Mouse (Mus musculus) layer of hippocampus, adult 9-10 months (tissue): ENCODE results near the gene M6pr.
A peak's percentile ranks its signal among the peaks of the same experiment; 100 is the strongest.

Experiments used
- DNase-seq: peaks from one replicate; pipeline ENCODE4 v3.0.0; 2022; ENCODE audit warnings: low spot score

The M6pr gene

GRCm38 (mm10) chr6:122298223-122298609 is 10.3 kb upstream of the M6pr start:
- DNase-seq = no peak

GRCm38 (mm10) chr6:122299621-122300133 is 8.8 kb upstream of the M6pr start:
- DNase-seq = no peak

GRCm38 (mm10) chr6:122302121-122302520 is 6.4 kb upstream of the M6pr start:
- no peak for DNase-seq

DNA sequence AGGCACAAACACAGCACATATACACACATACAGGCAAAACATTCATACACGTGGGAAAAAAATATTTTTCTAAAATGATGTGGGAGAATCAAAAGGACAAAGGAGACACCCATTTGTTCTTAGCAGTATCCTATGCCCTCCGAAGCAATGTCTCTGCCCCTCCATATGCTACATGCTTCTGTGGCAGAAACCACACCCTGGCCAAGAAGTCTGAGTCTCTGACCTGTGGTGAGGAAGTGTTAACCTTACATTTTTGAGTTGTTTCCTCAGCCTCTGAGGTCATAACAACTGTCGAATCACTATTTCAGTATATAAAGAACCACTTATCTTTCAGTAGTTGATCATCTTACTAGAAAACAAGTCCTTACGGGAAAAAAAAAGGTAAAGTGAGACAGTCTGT is 5.9 kb upstream of the M6pr start:
- DNase-seq = no peak

DNA sequence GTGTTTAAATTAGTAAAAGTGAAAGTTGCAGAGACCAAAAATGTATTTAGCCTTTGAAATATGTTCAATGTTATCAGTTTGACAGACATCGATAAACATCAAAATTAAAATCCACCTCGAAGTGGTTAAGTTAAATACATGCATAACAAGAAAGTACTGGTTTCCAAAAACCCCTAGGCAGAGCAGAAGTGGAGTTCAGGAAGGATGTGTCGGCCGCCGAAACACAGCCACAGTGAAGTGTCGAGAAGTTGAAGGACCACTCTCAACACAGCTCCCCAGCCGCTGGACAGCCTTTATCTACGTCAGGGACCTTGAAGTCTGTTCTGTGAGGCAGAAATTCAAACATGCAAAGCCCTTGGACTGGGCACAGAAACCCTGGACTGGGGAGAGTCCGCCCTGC is 5.0 kb upstream of the M6pr start:
- DNase-seq = no peak

- peak; percentile 63 for DNase-seq
Observed at GRCm38 (mm10) chr6:122304355-122304754, 4.2 kb upstream of the M6pr start.

DNA sequence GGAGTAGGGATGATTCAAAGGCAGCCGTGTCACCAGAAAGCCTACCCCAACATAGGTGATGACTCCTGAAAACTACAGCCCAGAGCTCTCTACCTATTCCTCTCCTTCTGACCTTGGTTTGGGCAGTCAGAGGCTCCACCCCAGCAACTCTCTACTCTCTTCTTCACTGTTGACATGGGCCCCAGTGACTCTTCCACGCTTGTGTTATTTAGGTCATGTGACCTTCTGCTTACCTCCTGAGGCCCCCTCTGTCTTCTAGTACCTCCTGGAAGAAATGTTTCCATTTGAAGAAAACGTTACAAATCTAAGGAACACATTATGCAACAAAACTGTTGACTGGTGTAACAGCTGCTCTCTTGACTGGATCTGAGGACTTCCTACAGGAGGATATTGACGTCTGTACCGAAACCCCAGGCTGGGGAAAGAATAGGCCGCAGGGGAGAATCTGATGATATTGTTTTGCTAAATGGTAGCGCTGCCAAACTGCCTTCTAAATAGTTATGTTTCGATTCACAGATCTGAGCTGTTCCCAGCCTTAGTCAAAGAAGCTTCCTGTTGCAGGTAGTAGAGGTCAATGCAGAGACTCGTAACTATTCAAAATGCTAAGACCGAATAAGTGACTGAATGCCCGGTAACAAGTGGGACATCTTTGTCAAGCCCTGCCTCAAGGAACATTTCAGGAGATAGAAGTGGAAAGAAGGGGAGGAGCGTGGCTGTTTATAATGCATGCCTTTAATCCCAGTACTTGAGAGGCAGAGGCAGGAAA is 3.5 kb upstream of the M6pr start:
- DNase-seq = no peak

DNA sequence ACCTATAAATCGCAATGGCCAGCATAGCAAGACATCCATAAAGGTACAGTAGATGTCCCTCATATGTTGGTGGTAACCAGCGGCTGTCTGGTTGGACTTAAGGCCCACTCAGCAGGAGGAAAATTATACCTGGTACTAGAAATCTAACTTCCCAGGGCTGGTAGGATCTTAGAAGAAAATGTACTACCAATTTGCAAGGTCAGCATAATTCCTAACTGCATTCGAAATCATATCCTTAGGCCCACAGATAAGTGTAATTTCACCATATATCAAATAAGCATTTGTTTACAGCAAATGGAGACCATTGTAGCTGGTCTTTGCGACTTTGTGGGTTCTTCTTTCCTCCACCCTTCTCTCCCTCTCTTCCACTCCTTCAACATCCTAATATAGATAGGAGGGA is 1.8 kb upstream of the M6pr start:
- no peak for DNase-seq

DNA sequence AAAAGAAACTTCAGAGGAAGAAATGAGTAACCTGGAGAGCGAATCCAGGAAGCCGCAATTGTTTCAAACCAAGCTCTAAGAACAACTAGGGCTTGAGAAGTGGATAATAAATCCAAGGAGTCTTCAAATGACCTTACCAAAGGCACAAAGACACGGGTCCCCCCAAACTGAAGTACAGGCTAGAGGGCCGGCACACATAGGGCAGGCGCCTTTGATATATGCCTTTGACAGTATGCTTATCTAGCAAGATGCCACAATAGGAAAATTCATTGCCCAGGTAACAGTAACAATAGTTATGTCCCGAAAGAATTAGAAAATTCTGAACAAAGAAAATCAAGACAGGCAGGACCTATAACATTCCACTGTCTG is 400 bp upstream of the M6pr start:
- DNase-seq = no peak

- no peak for DNase-seq
Observed at GRCm38 (mm10) chr6:122309446-122309960, 983 bp downstream of the M6pr start.

DNA sequence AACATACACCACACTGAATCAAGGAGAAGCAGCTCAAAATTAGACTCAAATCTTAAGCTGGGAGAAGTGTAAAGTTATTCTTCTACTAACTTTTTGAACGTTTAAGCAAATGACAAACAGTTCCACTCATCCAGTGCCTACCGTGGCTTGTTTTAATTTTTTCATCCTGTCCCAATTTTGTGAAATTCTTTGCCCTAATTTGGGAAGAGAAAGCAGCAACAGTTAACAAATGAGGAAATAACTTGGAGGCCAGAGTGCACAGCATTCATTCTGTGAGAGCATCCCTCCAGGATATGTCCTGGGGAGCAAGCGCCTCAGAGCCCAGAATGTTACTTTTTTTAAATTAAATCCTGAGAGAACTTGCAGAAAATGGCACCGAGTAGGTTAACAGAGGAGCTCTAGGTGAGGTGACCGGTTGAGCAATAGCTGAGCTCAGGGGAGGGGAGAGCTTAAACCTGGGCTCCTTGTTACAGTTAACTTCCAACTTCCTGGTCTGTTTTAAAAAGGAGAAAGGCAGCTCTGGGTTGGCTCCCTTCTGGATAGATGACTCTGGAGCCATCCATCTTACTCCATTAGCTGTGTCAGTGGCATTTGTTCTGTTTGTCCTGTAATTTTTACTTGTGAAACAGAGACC is 1.8 kb downstream of the M6pr start:
- DNase-seq = no peak

DNA sequence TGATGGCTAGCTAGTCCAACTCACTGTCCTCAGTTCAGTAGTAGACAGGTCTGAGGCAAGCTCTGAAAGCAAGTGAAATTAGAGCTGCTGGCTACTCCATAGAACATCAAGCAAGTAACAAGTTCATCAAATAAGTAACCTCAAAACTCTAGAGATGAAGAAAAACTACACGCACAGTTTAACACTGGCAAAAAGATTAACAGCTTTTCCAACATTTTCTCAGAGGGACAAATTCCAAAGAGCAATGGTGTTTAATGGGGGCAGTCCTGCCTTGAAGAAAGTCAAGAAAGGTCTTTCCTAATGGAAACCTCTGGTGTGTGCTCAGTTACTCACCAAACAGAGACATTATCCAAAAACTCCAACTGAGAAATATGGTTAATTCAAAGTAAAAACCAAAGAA is 10.2 kb downstream of the M6pr start:
- DNase-seq = no peak

- DNase-seq = no peak
Observed at GRCm38 (mm10) chr6:122325361-122325975, 16.9 kb downstream of the M6pr start.

GRCm38 (mm10) chr6:122333081-122333612 is 24.6 kb downstream of the M6pr start:
- no peak for DNase-seq

GRCm38 (mm10) chr6:122334786-122335340 is 26.3 kb downstream of the M6pr start:
- DNase-seq = no peak

- no peak for DNase-seq
Observed at GRCm38 (mm10) chr6:122337546-122337945, 29.0 kb downstream of the M6pr start.

GRCm38 (mm10) chr6:122339047-122339647 is 30.6 kb downstream of the M6pr start:
- peak; percentile 33 for DNase-seq

GRCm38 (mm10) chr6:122339648-122340341 is 31.3 kb downstream of the M6pr start:
- DNase-seq = peak; percentile 36

GRCm38 (mm10) chr6:122340349-122341000 is 32.0 kb downstream of the M6pr start, which contains the start of gene Phc1:
Gene Phc1, minus strand, starts transcription at chr6:122340561.
- DNase-seq = no peak

DNA sequence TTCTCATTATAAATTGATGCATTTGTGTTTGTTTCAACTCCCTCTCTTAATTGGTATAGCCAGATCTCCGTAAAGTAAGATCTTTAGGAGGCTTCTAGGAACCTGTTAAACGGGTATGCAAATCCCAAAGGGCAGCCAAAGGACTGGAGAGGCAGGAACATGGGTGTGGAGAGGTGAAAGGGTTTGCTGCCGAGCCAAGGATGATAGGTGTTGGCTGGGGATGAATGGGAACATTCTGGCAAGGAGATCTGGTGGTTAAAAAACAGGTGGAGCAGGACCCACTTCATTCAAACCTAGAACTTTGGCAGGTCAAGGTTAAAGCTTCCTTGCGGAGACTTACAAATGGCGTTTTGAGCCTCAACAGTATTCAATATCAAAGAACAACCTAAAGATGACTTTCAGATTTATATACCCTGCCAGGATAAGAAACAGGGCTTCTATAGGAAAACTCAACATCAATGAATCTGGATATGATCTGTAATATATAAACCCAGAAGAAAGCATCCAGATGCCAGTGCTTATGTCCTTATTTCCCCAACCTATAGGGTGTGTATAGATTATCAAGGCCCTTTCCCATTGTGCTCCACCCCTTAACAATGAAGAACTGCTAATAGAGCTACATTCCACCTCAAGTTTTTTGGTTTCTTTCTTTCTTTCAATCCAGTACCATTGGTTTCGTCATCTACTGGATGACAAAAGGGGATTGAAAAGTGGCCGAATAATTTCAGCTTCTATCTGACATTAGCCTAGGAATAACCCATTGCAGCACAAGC is 32.7 kb downstream of the M6pr start:
- DNase-seq = no peak
